Mouse (Mus musculus) testis, adult 2 months (tissue): ENCODE results near the gene Slc24a4. TPM values are rescaled to one million over a fixed set of nuclear protein-coding genes. Genes with fewer than 3 reads are reported as not detected.
"Not testable (repeated sequence)": the region's sequence is repeated elsewhere in the genome, so short reads cannot be mapped to it uniquely, and the experiment has no call there.

Source experiments
- H3K27ac ChIP-seq: fragments of 200-500 bp; 2 replicates; pipeline ENCODE4 v1.5.1; 2012; ENCODE audit warnings: low read depth, low read length; ENCODE audit not compliant: control insufficient read depth, insufficient read depth
- H3K27me3 ChIP-seq: fragments of 200-500 bp; 2 replicates; pipeline ENCODE4 v1.6.1; 2012; ENCODE audit warnings: mild to moderate bottlenecking, low read length, moderate library complexity; ENCODE audit not compliant: control insufficient read depth, insufficient read depth
- H3K36me3 ChIP-seq: fragments of 200-500 bp; 2 replicates; pipeline ENCODE4 v1.6.1; 2012; ENCODE audit warnings: mild to moderate bottlenecking, low read length; ENCODE audit not compliant: control insufficient read depth, insufficient read depth
- H3K4me1 ChIP-seq: fragments of 200-500 bp; 2 replicates; pipeline ENCODE4 v1.6.1; 2012; ENCODE audit warnings: low read length; ENCODE audit not compliant: control insufficient read depth, insufficient read depth
- H3K4me3 ChIP-seq: fragments of 200-500 bp; 2 replicates; pipeline ENCODE4 v1.5.1; 2012; ENCODE audit warnings: low read depth, mild to moderate bottlenecking, low read length, moderate library complexity, mixed read lengths; ENCODE audit not compliant: control insufficient read depth
- CTCF ChIP-seq: fragments of 200-500 bp; IDR thresholded peaks from 2 replicates; pipeline ENCODE4 v1.5.1; 2012; ENCODE audit warnings: low read depth, mild to moderate bottlenecking, inconsistent platforms, low read length, moderate library complexity; ENCODE audit not compliant: control insufficient read depth, insufficient read depth, insufficient replicate concordance
- POLR2A ChIP-seq: fragments of 200-500 bp; IDR thresholded peaks from 2 replicates; pipeline ENCODE4 v1.6.1; 2012; ENCODE audit warnings: low read depth, mild to moderate bottlenecking, inconsistent platforms, low read length, moderate library complexity; ENCODE audit not compliant: control insufficient read depth
- polyA plus RNA-seq: library from polyadenylated mRNA; depleted of rRNA; stranded (reverse); fragments of >200 nt; gene quantifications from 2 replicates; pipeline ENCODE4 v1.2.3, GENCODE M21; 2012

Slc24a4 gene
- polyA plus RNA-seq, 1 experiment = 0.32 TPM

- no peak for TF ChIP-seq POLR2A
- no peak for TF ChIP-seq CTCF
- no peak overlapping the region for H3K27ac ChIP-seq
- no peak overlapping the region for H3K4me3 ChIP-seq
- H3K4me1 ChIP-seq = no peaks in the 10 kb centered on the region; the same call in 1 of the 2 replicates
- H3K27me3 ChIP-seq = no peaks in the 10 kb centered on the region
- no peaks in the 10 kb centered on the region for H3K36me3 ChIP-seq
Observed at GRCm38 (mm10) chr12:102263249-102263648, 134.7 kb downstream of the Slc24a4 start.

- H3K4me1 ChIP-seq = peaks cover 2% of the 10 kb centered on the region
- H3K27ac ChIP-seq = no peak overlapping the region
- TF ChIP-seq CTCF (no peak), POLR2A (no peak)
- H3K36me3 ChIP-seq = no peaks in the 10 kb centered on the region
- H3K4me3 ChIP-seq = no peak overlapping the region
- H3K27me3 ChIP-seq = no peaks in the 10 kb centered on the region
Observed at GRCm38 (mm10) chr12:102266433-102266832, 137.9 kb downstream of the Slc24a4 start.

GRCm38 (mm10) chr12:102269144-102269543, 140.6 kb downstream of the Slc24a4 start:
- Histone ChIP-seq H3K4me3 (no peak overlapping the region), H3K36me3 (no peaks in the 10 kb centered on the region), H3K27me3 (no peaks in the 10 kb centered on the region), H3K4me1 (peaks cover 4% of the 10 kb centered on the region), H3K27ac (no peak overlapping the region)
- TF ChIP-seq POLR2A (no peak), CTCF (no peak)

- Histone ChIP-seq H3K27ac (peak overlapping the region; percentile 46), H3K4me1 (peaks cover 4% of the 10 kb centered on the region), H3K4me3 (no peak overlapping the region), H3K36me3 (no peaks in the 10 kb centered on the region), H3K27me3 (no peaks in the 10 kb centered on the region)
- TF ChIP-seq CTCF (no peak), POLR2A (no peak)
Observed at GRCm38 (mm10) chr12:102270776-102271405, 142.4 kb downstream of the Slc24a4 start.

- H3K27ac ChIP-seq = peak overlapping the region; percentile 46
- TF ChIP-seq CTCF (no peak), POLR2A (no peak)
- H3K4me3 ChIP-seq = no peak overlapping the region
- H3K4me1 ChIP-seq = peaks cover 4% of the 10 kb centered on the region
- no peaks in the 10 kb centered on the region for H3K36me3 ChIP-seq
- no peaks in the 10 kb centered on the region for H3K27me3 ChIP-seq
Observed at GRCm38 (mm10) chr12:102271447-102271846, 142.9 kb downstream of the Slc24a4 start.

GRCm38 (mm10) chr12:102275833-102276443, 147.4 kb downstream of the Slc24a4 start:
- H3K36me3 ChIP-seq = no peaks in the 10 kb centered on the region

GRCm38 (mm10) chr12:102280290-102280689, 151.8 kb downstream of the Slc24a4 start:
- not testable (repeated sequence) for H3K27ac ChIP-seq, H3K4me3 ChIP-seq, H3K36me3 ChIP-seq, H3K4me1 ChIP-seq, H3K27me3 ChIP-seq

More at GRCm38 (mm10) chr12:102275833-102276443, 147.4 kb downstream of the Slc24a4 start:
- TF ChIP-seq POLR2A = no peak
- no peak for TF ChIP-seq CTCF
- H3K4me3 ChIP-seq = no peak overlapping the region
- H3K4me1 ChIP-seq = peaks cover 4% of the 10 kb centered on the region
- H3K27me3 ChIP-seq = no peaks in the 10 kb centered on the region
- no peak overlapping the region for H3K27ac ChIP-seq
